Mouse (Mus musculus): Measurements from ENCODE around the gene Emg1. TPM values are rescaled to one million over a fixed set of nuclear protein-coding genes. Genes with fewer than 3 reads are reported as not detected.

Emg1 gene
- polyA plus RNA-seq, 1 experiment = 19.1 TPM

DNA sequence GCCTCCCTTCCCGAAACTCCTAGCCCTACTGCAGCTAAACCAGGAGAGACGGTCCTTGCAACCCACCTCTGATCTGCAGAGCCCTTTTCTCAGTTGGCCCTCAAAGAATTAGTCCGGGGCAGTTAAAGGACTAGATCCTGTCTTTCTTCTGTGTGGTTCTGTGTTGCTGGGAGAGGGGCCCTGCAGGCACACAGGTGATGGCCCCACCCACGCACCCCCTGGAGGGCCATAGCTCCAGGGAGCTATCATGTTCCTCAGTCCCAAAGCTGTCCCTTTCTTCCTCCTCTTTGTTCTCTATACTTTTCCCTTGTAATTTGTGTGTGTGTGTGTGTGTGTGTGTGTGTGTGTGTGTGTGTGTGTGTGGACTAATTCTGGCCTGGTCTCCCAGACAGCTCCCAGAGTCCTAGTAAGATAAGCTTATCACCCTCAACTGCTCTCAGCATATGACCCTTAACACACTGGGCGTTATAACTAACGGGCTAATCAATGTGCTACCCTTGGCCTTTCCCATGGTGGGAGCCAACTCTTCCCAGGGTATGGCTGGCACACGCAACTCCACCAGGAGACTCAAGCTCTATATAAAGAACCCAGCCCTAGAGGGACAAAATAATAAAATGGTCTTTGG, 7.5 kb upstream of the Emg1 start:
- H3K4me1 ChIP-seq (ENCODE audit: control insufficient read depth) = peaks cover 60% of the 10 kb centered on the region
- TF ChIP-seq TAL1 (IDR thresholded peaks at IDR 0.05; ENCODE audit: low read length) (no peak), GATA1 (IDR thresholded peaks at IDR 0.05; ENCODE audit: low read length) (no peak)
- H3K4me3 ChIP-seq (replicated peaks) = peak overlapping the region; percentile 19
- no peaks in the 10 kb centered on the region for H3K27me3 ChIP-seq (ENCODE audit: control insufficient read depth)
- no peaks in the 10 kb centered on the region for H3K9me3 ChIP-seq (ENCODE audit: control insufficient read depth, low read length)
- peaks cover 47% of the 10 kb centered on the region for H3K36me3 ChIP-seq (ENCODE audit: control insufficient read depth)

DNA sequence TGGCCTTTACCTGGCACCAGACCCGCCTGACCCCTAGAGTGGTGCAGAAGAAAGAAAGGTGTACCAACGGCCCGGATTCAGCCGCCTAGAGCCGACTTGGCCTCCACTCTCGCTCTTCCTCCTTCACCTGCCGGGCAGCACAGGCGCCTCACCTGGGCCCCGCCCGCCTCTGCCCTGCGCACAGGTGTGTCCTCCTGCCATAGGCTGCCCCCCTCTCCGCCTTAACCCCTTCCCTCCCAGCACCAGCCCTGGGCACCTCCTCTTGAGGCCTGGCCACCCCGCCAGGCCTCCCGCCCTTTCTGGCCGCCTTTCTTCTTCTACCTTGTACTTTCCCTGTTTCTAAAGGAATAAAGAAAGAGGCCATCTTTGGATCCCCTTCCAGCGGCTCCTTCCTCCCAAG, 6.7 kb upstream of the Emg1 start:
- peaks cover 52% of the 10 kb centered on the region for H3K36me3 ChIP-seq (ENCODE audit: control insufficient read depth)
- no peaks in the 10 kb centered on the region for H3K9me3 ChIP-seq (ENCODE audit: control insufficient read depth, low read length)
- no peaks in the 10 kb centered on the region for H3K27me3 ChIP-seq (ENCODE audit: control insufficient read depth)
- no peak overlapping the region for H3K4me3 ChIP-seq (replicated peaks)
- TF ChIP-seq GATA1 (IDR thresholded peaks at IDR 0.05; ENCODE audit: low read length) = no peak
- no peak for TF ChIP-seq TAL1 (IDR thresholded peaks at IDR 0.05; ENCODE audit: low read length)
- H3K4me1 ChIP-seq (ENCODE audit: control insufficient read depth) = peaks cover 64% of the 10 kb centered on the region

DNA sequence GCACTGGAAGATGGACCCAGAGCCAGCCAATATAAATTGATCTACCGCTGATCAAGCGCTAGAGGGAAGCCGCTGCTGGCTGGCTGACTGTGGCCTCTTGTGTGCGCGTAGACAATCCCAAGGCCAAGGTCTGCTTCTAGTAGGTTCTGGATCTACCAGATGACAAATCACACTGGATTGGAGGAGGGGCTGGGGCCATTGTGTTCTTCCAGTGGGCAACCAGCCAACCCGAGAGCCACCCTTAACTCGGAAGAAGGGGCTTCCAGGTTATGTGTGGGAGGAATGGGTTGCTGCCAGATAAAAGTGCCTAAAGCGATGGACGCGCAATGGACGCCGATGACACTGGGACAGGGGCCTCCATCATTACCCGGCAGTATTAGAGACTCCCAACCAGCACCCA, 6.0 kb upstream of the Emg1 start:
- TF ChIP-seq TAL1 (IDR thresholded peaks at IDR 0.05; ENCODE audit: low read length) = no peak
- no peak for TF ChIP-seq GATA1 (IDR thresholded peaks at IDR 0.05; ENCODE audit: low read length)
- Histone ChIP-seq H3K4me3 (replicated peaks) (no peak overlapping the region), H3K9me3 (ENCODE audit: control insufficient read depth, low read length) (no peaks in the 10 kb centered on the region), H3K27me3 (ENCODE audit: control insufficient read depth) (no peaks in the 10 kb centered on the region), H3K36me3 (ENCODE audit: control insufficient read depth) (peaks cover 56% of the 10 kb centered on the region), H3K4me1 (ENCODE audit: control insufficient read depth) (peaks cover 67% of the 10 kb centered on the region)

DNA sequence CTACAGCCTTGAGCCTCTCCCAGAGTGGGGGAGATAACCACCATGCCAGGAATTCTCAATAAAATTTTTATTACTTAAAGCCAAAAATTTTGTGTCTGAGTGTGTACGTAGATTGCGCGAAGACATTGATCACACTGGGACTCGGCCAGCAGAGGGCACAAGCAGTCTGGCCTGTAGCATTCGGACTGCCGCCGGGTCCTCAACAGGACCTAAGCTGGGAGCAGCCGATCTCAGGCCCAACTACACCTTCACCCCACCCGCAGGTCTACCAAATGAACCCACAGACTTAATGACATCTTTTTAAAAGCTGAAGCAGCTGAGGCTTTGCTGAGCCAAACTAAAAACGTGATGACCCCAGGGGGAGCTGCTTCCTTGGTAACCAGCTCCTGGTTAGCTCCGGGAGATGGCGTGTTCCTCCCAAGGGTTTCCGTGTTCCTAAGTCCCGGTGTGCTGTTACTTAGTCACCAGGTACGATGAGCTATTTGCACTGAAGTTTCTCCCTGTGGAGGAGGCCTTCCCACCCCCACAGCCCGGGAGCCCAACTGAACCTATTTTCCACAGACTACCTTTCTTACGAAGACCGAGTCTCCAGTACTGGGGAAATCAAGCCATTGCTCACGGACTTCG, 5.0 kb upstream of the Emg1 start:
- TF ChIP-seq TAL1 (IDR thresholded peaks at IDR 0.05; ENCODE audit: low read length) (no peak), GATA1 (IDR thresholded peaks at IDR 0.05; ENCODE audit: low read length) (no peak)
- no peaks in the 10 kb centered on the region for H3K27me3 ChIP-seq (ENCODE audit: control insufficient read depth)
- peaks cover 56% of the 10 kb centered on the region for H3K36me3 ChIP-seq (ENCODE audit: control insufficient read depth)
- no peak overlapping the region for H3K4me3 ChIP-seq (replicated peaks)
- peaks cover 72% of the 10 kb centered on the region for H3K4me1 ChIP-seq (ENCODE audit: control insufficient read depth)
- H3K9me3 ChIP-seq (ENCODE audit: control insufficient read depth, low read length) = no peaks in the 10 kb centered on the region

DNA sequence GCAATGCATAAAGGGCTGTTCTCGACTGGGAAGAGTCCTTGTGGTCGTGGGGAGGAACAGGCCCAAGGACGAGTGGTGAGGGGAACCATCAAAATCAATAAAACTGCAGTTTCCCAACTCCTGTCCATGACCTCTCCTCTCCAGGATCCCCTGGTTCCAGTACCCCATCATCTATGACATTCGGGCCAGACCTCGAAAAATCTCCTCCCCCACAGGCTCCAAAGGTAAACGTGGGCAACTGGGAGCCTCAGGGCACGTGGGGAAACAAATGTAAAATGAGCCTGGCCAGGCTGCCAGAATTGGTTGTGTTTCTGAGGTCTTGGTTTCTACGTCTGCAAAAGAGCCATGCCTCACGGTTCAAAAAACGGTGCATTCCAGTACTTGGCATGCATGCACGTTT, 940 bp upstream of the Emg1 start:
- TF ChIP-seq GATA1 (IDR thresholded peaks at IDR 0.05; ENCODE audit: low read length) (no peak), TAL1 (IDR thresholded peaks at IDR 0.05; ENCODE audit: low read length) (no peak)
- Histone ChIP-seq H3K9me3 (ENCODE audit: control insufficient read depth, low read length) (no peaks in the 10 kb centered on the region), H3K36me3 (ENCODE audit: control insufficient read depth) (peaks cover 73% of the 10 kb centered on the region), H3K4me3 (replicated peaks) (peak overlapping the region; percentile 79), H3K4me1 (ENCODE audit: control insufficient read depth) (peaks cover 64% of the 10 kb centered on the region), H3K27me3 (ENCODE audit: control insufficient read depth) (no peaks in the 10 kb centered on the region)

DNA sequence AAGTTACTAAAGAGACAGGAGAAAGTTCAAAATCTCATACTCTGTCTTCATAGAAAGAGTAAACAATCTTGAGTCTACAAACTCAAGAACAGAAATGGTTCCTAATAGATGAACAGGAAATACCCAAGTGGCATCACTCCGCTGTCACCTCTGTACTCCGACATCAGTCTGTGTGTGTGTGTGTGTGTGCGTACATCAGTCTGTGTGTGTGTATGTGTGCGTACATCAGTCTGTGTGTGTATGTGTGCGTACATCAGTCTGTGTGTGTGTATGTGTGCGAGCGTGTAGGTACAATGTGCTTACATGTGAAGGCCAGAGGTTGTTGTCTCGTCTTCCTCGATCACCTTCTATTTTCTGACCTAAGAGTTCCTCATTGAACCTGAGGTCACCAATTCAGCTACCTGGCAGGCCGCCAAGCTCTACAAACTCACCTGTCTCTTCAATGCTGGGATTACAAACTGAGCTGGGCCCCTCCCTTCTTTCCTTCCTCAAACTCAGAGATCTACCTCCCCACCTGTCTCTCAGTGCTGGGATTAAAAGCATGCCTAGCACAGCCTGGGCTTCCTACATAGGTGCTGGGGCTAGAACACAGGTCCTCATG, 3.6 kb downstream of the Emg1 start:
- TF ChIP-seq GATA1 (IDR thresholded peaks at IDR 0.05; ENCODE audit: low read length) (no peak), TAL1 (IDR thresholded peaks at IDR 0.05; ENCODE audit: low read length) (no peak)
- peaks cover 73% of the 10 kb centered on the region for H3K36me3 ChIP-seq (ENCODE audit: control insufficient read depth)
- no peaks in the 10 kb centered on the region for H3K27me3 ChIP-seq (ENCODE audit: control insufficient read depth)
- H3K4me3 ChIP-seq (replicated peaks) = no peak overlapping the region
- peaks cover 45% of the 10 kb centered on the region for H3K4me1 ChIP-seq (ENCODE audit: control insufficient read depth)
- no peaks in the 10 kb centered on the region for H3K9me3 ChIP-seq (ENCODE audit: control insufficient read depth, low read length)

DNA sequence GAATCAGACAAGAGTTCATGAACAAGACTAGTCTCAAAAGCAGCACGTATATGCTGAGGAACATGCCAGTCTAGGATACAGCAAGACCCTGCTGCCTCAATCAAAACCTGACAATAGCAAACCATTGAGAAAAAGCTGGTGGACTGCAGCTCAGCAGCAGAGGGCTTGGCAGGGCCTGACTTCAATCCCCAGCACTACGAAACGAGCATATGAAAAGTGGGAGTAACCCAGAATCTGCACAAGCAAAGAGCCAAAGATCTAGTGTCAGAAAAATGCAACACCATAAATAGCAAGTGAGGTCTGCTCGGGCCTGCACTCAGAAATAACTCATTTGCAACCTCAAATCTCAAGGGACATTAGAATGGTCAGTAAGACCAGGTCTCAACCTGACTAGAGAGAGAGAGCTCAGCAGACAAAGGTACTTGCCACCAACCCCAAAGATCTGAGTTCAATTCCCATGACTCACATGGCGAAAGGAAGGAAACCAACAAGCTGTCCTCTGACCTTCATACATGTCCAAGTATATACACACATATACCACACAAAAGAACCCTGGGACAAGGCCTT, 5.8 kb downstream of the Emg1 start:
- peaks cover 94% of the 10 kb centered on the region for H3K36me3 ChIP-seq (ENCODE audit: control insufficient read depth)
- H3K4me1 ChIP-seq (ENCODE audit: control insufficient read depth) = peaks cover 30% of the 10 kb centered on the region
- TF ChIP-seq GATA1 (IDR thresholded peaks at IDR 0.05; ENCODE audit: low read length) (no peak), TAL1 (IDR thresholded peaks at IDR 0.05; ENCODE audit: low read length) (no peak)

DNA sequence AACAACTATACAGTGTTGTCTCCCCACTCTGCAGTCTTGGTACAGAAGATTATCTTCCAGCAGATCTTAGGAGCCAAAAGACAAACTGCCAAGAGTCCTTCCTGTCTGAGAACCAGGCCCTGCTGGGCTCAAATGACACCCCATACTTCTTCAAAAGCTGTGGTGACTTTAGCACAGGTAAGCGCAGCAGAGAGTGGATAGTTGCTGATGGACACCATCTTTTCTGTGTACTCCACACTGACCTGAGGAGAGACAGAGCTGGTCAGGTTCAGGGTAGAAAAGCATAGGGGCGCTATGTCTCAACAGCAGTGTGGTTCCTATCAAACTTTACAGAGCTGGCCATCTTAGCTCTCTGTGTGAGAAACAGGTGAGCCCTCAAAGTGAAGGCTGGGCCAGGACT, 7.6 kb downstream of the Emg1 start:
- H3K4me3 ChIP-seq (replicated peaks) = no peak overlapping the region
- peaks cover 14% of the 10 kb centered on the region for H3K4me1 ChIP-seq (ENCODE audit: control insufficient read depth)
- peaks cover 100% of the 10 kb centered on the region for H3K36me3 ChIP-seq (ENCODE audit: control insufficient read depth)
- no peak for TF ChIP-seq GATA1 (IDR thresholded peaks at IDR 0.05; ENCODE audit: low read length)
- no peaks in the 10 kb centered on the region for H3K9me3 ChIP-seq (ENCODE audit: control insufficient read depth, low read length)
- no peaks in the 10 kb centered on the region for H3K27me3 ChIP-seq (ENCODE audit: control insufficient read depth)

More for the DNA sequence above, 5.8 kb downstream of the Emg1 start:
- Histone ChIP-seq H3K4me3 (replicated peaks) (no peak overlapping the region), H3K9me3 (ENCODE audit: control insufficient read depth, low read length) (no peaks in the 10 kb centered on the region), H3K27me3 (ENCODE audit: control insufficient read depth) (no peaks in the 10 kb centered on the region)

DNA sequence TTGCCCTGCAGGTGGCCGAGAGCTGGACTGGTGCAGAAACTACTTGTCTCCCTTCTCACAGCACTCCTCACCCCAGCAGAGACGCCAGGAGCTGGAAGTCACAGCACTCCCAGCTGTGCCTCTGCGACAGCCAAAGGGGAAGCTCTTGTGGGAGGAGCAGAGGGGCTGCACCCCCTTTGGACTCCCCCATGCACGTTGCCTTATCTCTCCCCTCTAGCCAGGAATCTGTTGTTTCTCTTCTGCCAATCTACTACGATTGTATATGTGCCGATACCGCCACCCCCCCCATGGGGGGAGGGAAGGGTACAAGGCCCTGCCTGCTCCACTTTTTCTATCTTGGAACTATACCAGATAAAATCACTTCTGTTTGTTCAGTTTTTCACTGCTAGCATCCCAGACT, 8.2 kb downstream of the Emg1 start:
- no peaks in the 10 kb centered on the region for H3K9me3 ChIP-seq (ENCODE audit: control insufficient read depth, low read length)
- H3K4me1 ChIP-seq (ENCODE audit: control insufficient read depth) = peaks cover 8% of the 10 kb centered on the region
- no peaks in the 10 kb centered on the region for H3K27me3 ChIP-seq (ENCODE audit: control insufficient read depth)

More for the DNA sequence above, 8.2 kb downstream of the Emg1 start:
- TF ChIP-seq GATA1 (IDR thresholded peaks at IDR 0.05; ENCODE audit: low read length) (no peak), TAL1 (IDR thresholded peaks at IDR 0.05; ENCODE audit: low read length) (no peak)
- no peak overlapping the region for H3K4me3 ChIP-seq (replicated peaks)
- peaks cover 100% of the 10 kb centered on the region for H3K36me3 ChIP-seq (ENCODE audit: control insufficient read depth)
